Mouse (Mus musculus): ENCODE measurements around the gene Nlk.

GRCm38 (mm10) chr11:78717655-78718054 is 20.5 kb upstream of the Nlk start:
- TF ChIP-seq CTCF (conservative IDR thresholded peaks at IDR 0.05 in 1 of 2, IDR thresholded peaks at IDR 0.05 in 1 of 2; ENCODE audit: low read depth in 2 of 2, low read length in 2 of 2), result no peak
- no peak for TF ChIP-seq POLR2A (IDR thresholded peaks at IDR 0.05; ENCODE audit: low read depth, low read length)
- TF ChIP-seq MEF2A (IDR thresholded peaks at IDR 0.05; ENCODE audit: borderline replicate concordance, low read depth, low read length), result no peak
- no peak for TF ChIP-seq SIN3A (IDR thresholded peaks at IDR 0.05; ENCODE audit: low read length)
- TF ChIP-seq JUND (conservative IDR thresholded peaks at IDR 0.05; ENCODE audit: low read depth, low read length), result no peak
- TF ChIP-seq CHD2 (IDR thresholded peaks at IDR 0.05; ENCODE audit: low read length), result no peak
- no peak for TF ChIP-seq MAX (IDR thresholded peaks at IDR 0.05; ENCODE audit: low read length)
- TF ChIP-seq ZKSCAN1 (IDR thresholded peaks at IDR 0.05; ENCODE audit: borderline replicate concordance, low read depth, low read length), result no peak
- TF ChIP-seq UBTF (IDR thresholded peaks at IDR 0.05; ENCODE audit: low read depth, low read length), result no peak
